Mouse (Mus musculus) stomach, embryonic 16.5 days (tissue): Measurements from ENCODE around the gene Gipr. TPM values are rescaled to one million over a fixed set of nuclear protein-coding genes. Genes with fewer than 3 reads are reported as not detected.

Experiments used
- ATAC-seq: fragments of 200-750 bp; cut with Nextera tagmentation; 2 replicates; pipeline ENCODE4 v1.8.0; 2017; ENCODE audit warnings: moderate number of reproducible peaks, moderate TSS enrichment; ENCODE audit not compliant: insufficient read depth, low FRiP score
- H3K27ac ChIP-seq: fragments of 300-500 bp; sonication (generic); 2 replicates; pipeline ENCODE4 v1.5.1; 2014; ENCODE audit warnings: low read length
- H3K27me3 ChIP-seq: fragments of 300-500 bp; sonication (generic); 2 replicates; pipeline ENCODE4 v1.6.1; 2014; ENCODE audit warnings: low read length, control low read depth, mixed read lengths; ENCODE audit not compliant: control insufficient read depth, insufficient read depth
- H3K36me3 ChIP-seq: fragments of 300-500 bp; sonication (generic); 2 replicates; pipeline ENCODE4 v1.6.1; 2014; ENCODE audit warnings: low read length; ENCODE audit not compliant: control insufficient read depth, insufficient read depth
- H3K4me1 ChIP-seq: fragments of 300-500 bp; sonication (generic); 2 replicates; pipeline ENCODE4 v1.6.1; 2014; ENCODE audit warnings: low read length, control low read depth, mixed read lengths; ENCODE audit not compliant: control insufficient read depth, insufficient read depth
- H3K4me2 ChIP-seq: fragments of 300-500 bp; sonication (generic); 2 replicates; pipeline ENCODE4 v1.6.1; 2014; ENCODE audit warnings: low read depth, low read length, mixed read lengths
- H3K4me3 ChIP-seq: fragments of 300-500 bp; sonication (generic); replicated peaks from 2 replicates; pipeline ENCODE4 v1.5.1; 2014; ENCODE audit warnings: mild to moderate bottlenecking, low read length
- H3K9ac ChIP-seq: fragments of 300-500 bp; sonication (generic); 2 replicates; pipeline ENCODE4 v1.6.1; 2014; ENCODE audit warnings: low read length
- H3K9me3 ChIP-seq: fragments of 300-500 bp; sonication (generic); replicated peaks from 2 replicates; pipeline ENCODE4 v1.6.1; 2016; ENCODE audit warnings: low read length, control low read depth; ENCODE audit not compliant: control insufficient read depth
- WGBS: fragments of 180-500 bp; shearing (Covaris S2); extraction: QIAGEN DNeasy Blood & Tissue Kit; methylation state at CpG from one replicate; pipeline ENCODE4 v1.1.7; 2014; 5-methylcytosine and 5-hydroxymethylcytosine counted together
- polyA plus RNA-seq: library from polyadenylated mRNA; unstranded; fragments of >200 nt; fragmentation: Nextera tagmentation; extraction: Ambion mirVana; gene quantifications from 2 replicates; pipeline ENCODE4 v1.2.1, GENCODE M21; 2015

Gipr gene
- polyA plus RNA-seq, 1 experiment from 2014 or later, result 2.4 TPM

DNA sequence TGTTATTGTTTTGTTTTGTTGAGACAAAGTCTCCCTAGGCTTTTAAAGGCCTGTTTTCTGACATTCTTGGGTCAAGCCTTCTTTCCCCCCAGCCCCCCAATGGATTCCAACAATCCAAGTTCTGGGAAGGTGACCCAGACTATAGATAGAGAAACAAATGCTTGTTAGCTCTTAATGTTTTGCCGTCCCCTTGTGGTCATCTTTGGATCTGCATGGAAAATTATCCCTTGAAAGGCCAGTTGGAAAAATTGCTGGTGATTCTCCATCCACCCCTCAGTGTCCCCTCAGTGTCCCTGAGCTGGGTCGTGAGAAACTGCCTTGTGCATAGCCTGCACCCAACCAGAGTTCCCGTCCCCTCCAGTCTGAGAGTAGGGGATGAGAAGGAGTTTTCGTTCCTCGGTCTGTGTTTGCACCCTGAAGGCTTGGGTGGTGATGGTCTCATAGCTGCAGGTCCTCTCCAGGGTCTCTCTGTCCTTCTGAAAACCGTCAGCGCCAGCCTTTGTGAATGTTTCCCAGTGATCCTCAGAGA lies 43.1 kb upstream of the Gipr start:
- no peak for ATAC-seq
- Histone ChIP-seq H3K27me3 (no peaks in the 10 kb centered on the region), H3K36me3 (no peaks in the 10 kb centered on the region), H3K9ac (no peak overlapping the region), H3K9me3 (no peaks in the 10 kb centered on the region; the same call in 1 of the 2 replicates), H3K4me2 (no peak overlapping the region), H3K4me3 (no peak overlapping the region), H3K27ac (no peak overlapping the region), H3K4me1 (peaks cover 7% of the 10 kb centered on the region; the same call in 1 of the 2 replicates)
- WGBS, result 51% methylated on average over 7 of the region's 7 CpGs

- H3K9me3 ChIP-seq, result no peaks in the 10 kb centered on the region; the same call in 1 of the 2 replicates
- no peak for ATAC-seq
- no peak overlapping the region for H3K9ac ChIP-seq
- H3K36me3 ChIP-seq, result no peaks in the 10 kb centered on the region
- no peak overlapping the region for H3K27ac ChIP-seq
- 77% methylated on average over 13 of the region's 13 CpGs for WGBS
- H3K4me2 ChIP-seq, result no peak overlapping the region
- H3K4me1 ChIP-seq, result peaks cover 7% of the 10 kb centered on the region; the same call in 1 of the 2 replicates
- no peaks in the 10 kb centered on the region for H3K27me3 ChIP-seq
- H3K4me3 ChIP-seq, result no peak overlapping the region
Observed at GRCm38 (mm10) chr7:19208201-19208910, 42.4 kb upstream of the Gipr start.

DNA sequence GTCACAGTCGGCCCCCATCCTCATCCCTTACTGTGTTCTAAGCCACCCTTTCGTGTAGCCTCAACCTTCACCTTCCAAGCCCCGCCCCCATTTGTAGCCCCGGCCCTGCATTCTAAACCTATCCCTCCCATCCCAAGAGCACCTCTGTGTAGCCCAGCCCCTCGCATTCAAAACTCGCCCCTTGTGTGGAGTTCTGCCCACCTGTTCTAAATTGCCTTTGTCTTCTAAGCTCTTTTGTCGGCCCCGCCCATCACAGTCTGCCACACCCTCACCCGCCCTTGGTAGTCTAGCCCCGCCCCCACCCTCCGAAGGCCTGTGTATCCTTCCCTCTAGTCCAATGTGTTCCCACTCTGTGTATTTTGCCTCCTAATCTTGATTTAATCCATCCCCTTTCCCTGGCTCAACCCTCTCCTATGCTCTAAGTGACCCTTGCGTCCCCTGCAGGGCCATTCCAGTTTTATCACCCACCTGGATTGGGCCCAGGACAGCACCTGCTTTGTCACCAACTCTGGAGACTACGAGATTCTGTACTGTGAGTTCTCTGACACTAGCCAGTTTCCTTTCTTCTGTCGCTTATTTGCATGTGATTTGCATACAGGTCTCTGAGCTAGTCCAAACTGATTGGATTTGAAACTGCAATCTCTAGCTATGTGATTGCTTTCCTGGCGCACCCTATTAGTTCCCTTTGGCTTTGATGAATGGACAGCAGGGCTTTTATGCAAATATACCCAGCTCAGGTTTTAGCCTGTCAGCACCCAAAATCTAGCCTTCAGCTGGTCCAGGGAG lies 36.3 kb upstream of the Gipr start:
- Histone ChIP-seq H3K9ac (no peak overlapping the region), H3K36me3 (no peaks in the 10 kb centered on the region), H3K27me3 (no peaks in the 10 kb centered on the region), H3K4me1 (no peaks in the 10 kb centered on the region), H3K4me3 (no peak overlapping the region), H3K4me2 (no peak overlapping the region), H3K9me3 (no peaks in the 10 kb centered on the region), H3K27ac (no peak overlapping the region)
- peak; percentile 52 for ATAC-seq
- 58% methylated on average over 15 of the region's 15 CpGs for WGBS

DNA sequence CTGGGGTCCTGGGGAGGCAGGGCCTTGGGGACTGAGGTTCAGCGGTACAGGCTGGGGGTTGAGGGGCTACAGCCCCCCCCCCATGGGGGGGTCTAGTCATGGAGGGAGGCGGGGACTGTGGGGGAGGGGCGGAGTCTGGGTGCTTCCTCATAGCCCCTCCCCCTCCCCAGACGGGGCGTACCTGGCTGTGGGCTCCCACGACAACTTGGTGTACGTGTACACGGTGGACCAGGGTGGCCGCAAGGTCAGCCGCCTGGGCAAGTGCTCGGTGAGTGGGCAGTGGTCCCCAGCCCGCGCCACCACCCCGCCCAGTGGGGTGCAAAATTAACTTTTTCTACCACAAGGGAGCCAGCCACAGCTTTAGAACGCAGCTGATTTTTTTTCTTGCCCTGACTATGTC lies 35.7 kb upstream of the Gipr start:
- H3K4me1 ChIP-seq, result no peaks in the 10 kb centered on the region
- H3K4me3 ChIP-seq, result no peak overlapping the region
- no peak overlapping the region for H3K4me2 ChIP-seq
- no peaks in the 10 kb centered on the region for H3K36me3 ChIP-seq
- H3K9ac ChIP-seq, result no peak overlapping the region
- H3K27ac ChIP-seq, result no peak overlapping the region
- 71% methylated on average over 15 of the region's 15 CpGs for WGBS
- H3K9me3 ChIP-seq, result no peaks in the 10 kb centered on the region
- 0 out of 2 replicates have a peak, but pooled peaks have one; percentile 4 for ATAC-seq
- H3K27me3 ChIP-seq, result no peaks in the 10 kb centered on the region

GRCm38 (mm10) chr7:19197985-19198384 lies 32.1 kb upstream of the Gipr start:
- Histone ChIP-seq H3K4me3 (no peak overlapping the region), H3K4me1 (no peaks in the 10 kb centered on the region), H3K4me2 (no peak overlapping the region), H3K27ac (no peak overlapping the region), H3K9me3 (0 out of 2 replicates have a peak, but pooled peaks cover 3% of the 10 kb centered on the region), H3K9ac (no peak overlapping the region), H3K27me3 (no peaks in the 10 kb centered on the region), H3K36me3 (peaks cover 12% of the 10 kb centered on the region)
- 41% methylated on average over 2 of the region's 2 CpGs for WGBS
- ATAC-seq, result no peak

GRCm38 (mm10) chr7:19196676-19197075 lies 30.7 kb upstream of the Gipr start:
- Histone ChIP-seq H3K27ac (no peak overlapping the region), H3K9ac (no peak overlapping the region), H3K4me2 (no peak overlapping the region), H3K36me3 (peaks cover 12% of the 10 kb centered on the region), H3K27me3 (no peaks in the 10 kb centered on the region), H3K4me3 (no peak overlapping the region), H3K4me1 (no peaks in the 10 kb centered on the region), H3K9me3 (0 out of 2 replicates have a peak, but pooled peaks cover 3% of the 10 kb centered on the region)
- WGBS, result 56% methylated on average over 6 of the region's 6 CpGs
- no peak for ATAC-seq

- Histone ChIP-seq H3K9ac (no peak overlapping the region), H3K36me3 (peaks cover 12% of the 10 kb centered on the region), H3K4me2 (no peak overlapping the region), H3K27ac (no peak overlapping the region), H3K9me3 (0 out of 2 replicates have a peak, but pooled peaks cover 3% of the 10 kb centered on the region), H3K4me1 (no peaks in the 10 kb centered on the region), H3K27me3 (no peaks in the 10 kb centered on the region), H3K4me3 (no peak overlapping the region)
- no peak for ATAC-seq
- WGBS, result 97% methylated on average over 4 of the region's 4 CpGs
Observed at GRCm38 (mm10) chr7:19194676-19195075, 28.7 kb upstream of the Gipr start.

DNA sequence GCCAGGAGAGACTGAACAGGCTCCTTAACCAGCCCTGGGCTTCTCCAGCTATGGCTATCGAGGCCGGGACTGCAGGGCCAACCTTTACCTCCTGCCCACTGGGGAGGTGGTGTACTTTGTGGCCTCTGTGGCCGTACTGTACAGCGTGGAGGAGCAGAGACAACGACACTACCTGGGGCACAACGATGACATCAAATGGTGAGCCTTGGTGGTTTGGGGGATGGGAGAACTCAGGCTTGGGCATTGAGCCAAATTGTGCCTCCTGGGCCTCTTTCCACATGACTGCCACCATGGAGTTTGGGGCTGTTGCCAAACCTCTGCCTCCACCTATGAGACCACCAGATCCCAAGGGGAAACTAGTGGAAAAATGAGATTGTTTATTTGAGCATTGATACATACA lies 18.8 kb upstream of the Gipr start:
- no peak overlapping the region for H3K9ac ChIP-seq
- H3K27ac ChIP-seq, result no peak overlapping the region
- no peaks in the 10 kb centered on the region for H3K9me3 ChIP-seq
- 73% methylated on average over 6 of the region's 6 CpGs for WGBS
- no peak overlapping the region for H3K4me2 ChIP-seq
- peaks cover 10% of the 10 kb centered on the region for H3K4me1 ChIP-seq
- peaks cover 7% of the 10 kb centered on the region; the same call in 1 of the 2 replicates for H3K27me3 ChIP-seq
- no peak overlapping the region for H3K4me3 ChIP-seq
- H3K36me3 ChIP-seq, result no peaks in the 10 kb centered on the region
- no peak for ATAC-seq

- no peak for ATAC-seq
- no peak overlapping the region for H3K9ac ChIP-seq
- no peak overlapping the region for H3K4me2 ChIP-seq
- peaks cover 12% of the 10 kb centered on the region for H3K27me3 ChIP-seq
- no peak overlapping the region for H3K4me3 ChIP-seq
- no peak overlapping the region for H3K27ac ChIP-seq
- WGBS, result 87% methylated on average over 2 of the region's 2 CpGs
- H3K36me3 ChIP-seq, result no peaks in the 10 kb centered on the region
- H3K4me1 ChIP-seq, result peaks cover 15% of the 10 kb centered on the region
- no peaks in the 10 kb centered on the region for H3K9me3 ChIP-seq
Observed at GRCm38 (mm10) chr7:19184250-19184649, 18.3 kb upstream of the Gipr start.
